In the genomic region with DNA sequence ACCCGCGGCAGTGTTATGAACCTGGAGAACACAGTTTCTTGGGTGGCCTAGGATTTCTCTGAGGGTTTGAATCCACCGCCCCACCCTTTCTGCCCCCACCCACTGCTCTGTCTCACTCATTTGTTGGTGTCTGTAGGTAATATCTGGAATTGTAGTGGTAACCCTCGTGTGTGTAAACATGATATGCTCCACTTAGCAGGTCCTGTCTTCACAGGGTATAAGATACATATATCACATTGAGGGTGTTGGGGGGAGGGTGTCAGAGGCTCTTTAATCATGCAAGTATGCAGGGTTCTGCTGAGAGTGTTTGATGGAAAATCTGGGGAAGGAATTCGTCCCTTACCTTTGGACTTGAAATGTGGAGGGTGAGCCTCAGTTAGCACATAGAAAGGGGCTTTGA, we compare ENCODE assay signal across 10 mouse cellular contexts.
A peak's percentile ranks its signal among the peaks of the same experiment; 100 is the strongest.
DNase-seq lines count a peak whose midpoint lies in the region; ATAC-seq and TF ChIP-seq lines count a peak whose summit lies in the region.
"Had no signal": no experiment of that assay in that cellular context is flagged by ENCODE, and none has a peak within 500 bp of the region (broad histone marks: within the 10 kb centered on the region; RNA-seq: fewer than 3 reads in every experiment).

No protein-coding gene starts in this region.

- peak overlapping the region; percentile 42 for H3K4me3 ChIP-seq in heart, embryonic 13.5 days
- peak overlapping the region; percentile 27; the same call in 1 of the 2 replicates for H3K4me3 ChIP-seq in lung, embryonic 15.5 days
- H3K4me3 ChIP-seq in hindbrain, embryonic 13.5 days: no peak overlapping the region
- peak overlapping the region; percentile 19; the same call in 1 of the 2 replicates for H3K4me3 ChIP-seq in limb, embryonic 14.5 days (replicated peaks; ENCODE audit: low read length)

- H3K36me3 ChIP-seq in heart, embryonic 13.5 days: no peaks in the 10 kb centered on the region
- no peaks in the 10 kb centered on the region for H3K36me3 ChIP-seq in lung, embryonic 15.5 days
- H3K36me3 ChIP-seq in hindbrain, embryonic 13.5 days: no peaks in the 10 kb centered on the region
- H3K36me3 ChIP-seq in limb, embryonic 14.5 days (ENCODE audit: control insufficient read depth, insufficient read depth, low read length): no peaks in the 10 kb centered on the region

- no peaks in the 10 kb centered on the region for H3K9me3 ChIP-seq in heart, embryonic 13.5 days
- no peaks in the 10 kb centered on the region for H3K9me3 ChIP-seq in lung, embryonic 15.5 days
- no peaks in the 10 kb centered on the region for H3K9me3 ChIP-seq in hindbrain, embryonic 13.5 days
- H3K9me3 ChIP-seq in limb, embryonic 14.5 days (ENCODE audit: control insufficient read depth, low read length): no peaks in the 10 kb centered on the region; the same call in 1 of the 2 replicates

- TF ChIP-seq POLR2A in limb, embryonic 14.5 days (IDR thresholded peaks at IDR 0.05; ENCODE audit: borderline replicate concordance, extremely low read depth, insufficient read depth, insufficient read length): no peak

- H3K27me3 ChIP-seq in heart, embryonic 13.5 days (replicated peaks): 0 out of 2 replicates have a peak, but pooled peaks cover 6% of the 10 kb centered on the region
- peaks cover 8% of the 10 kb centered on the region; the same call in 1 of the 2 replicates for H3K27me3 ChIP-seq in lung, embryonic 15.5 days
- no peaks in the 10 kb centered on the region for H3K27me3 ChIP-seq in hindbrain, embryonic 13.5 days
- H3K27me3 ChIP-seq in limb, embryonic 14.5 days (ENCODE audit: control insufficient read depth, insufficient read depth, low read length): no peaks in the 10 kb centered on the region

- no peak overlapping the region for H3K9ac ChIP-seq in heart, embryonic 13.5 days
- no peak overlapping the region for H3K9ac ChIP-seq in lung, embryonic 15.5 days
- no peak overlapping the region for H3K9ac ChIP-seq in hindbrain, embryonic 13.5 days
- no peak overlapping the region for H3K9ac ChIP-seq in limb, embryonic 14.5 days (ENCODE audit: low read depth, low read length, severe bottlenecking)

- intact Hi-C loops in heart, postnatal 10 days (cut with DNase I): no loop called here

- DNase-seq in heart, postnatal 10 days: no peak
- DNase-seq in lung, postnatal 4 days: no peak
- DNase-seq in limb, embryonic 14.5 days (ENCODE audit: low spot score): no peak
- DNase-seq in layer of hippocampus, adult 9-10 months (ENCODE audit: low spot score): no peak
- no peak for DNase-seq in cerebellum, adult 9-11 months

- no peak overlapping the region for H3K27ac ChIP-seq in heart, embryonic 13.5 days (replicated peaks)
- no peak overlapping the region for H3K27ac ChIP-seq in lung, embryonic 15.5 days
- no peak overlapping the region for H3K27ac ChIP-seq in hindbrain, embryonic 13.5 days
- H3K27ac ChIP-seq in limb, embryonic 14.5 days (replicated peaks; ENCODE audit: low read depth, low read length): no peak overlapping the region
- H3K27ac ChIP-seq: macrophage had no signal

- H3K4me2 ChIP-seq in heart, embryonic 13.5 days: peak overlapping the region; percentile 68
- H3K4me2 ChIP-seq in lung, embryonic 15.5 days: peak overlapping the region; percentile 55
- H3K4me2 ChIP-seq in hindbrain, embryonic 13.5 days: peak overlapping the region; percentile 20; the same call in 1 of the 2 replicates
- H3K4me2 ChIP-seq in limb, embryonic 14.5 days (replicated peaks; ENCODE audit: low read depth, low read length, severe bottlenecking): peak overlapping the region; percentile 40

- peaks cover 16% of the 10 kb centered on the region for H3K4me1 ChIP-seq in heart, embryonic 13.5 days
- peaks cover 15% of the 10 kb centered on the region; the same call in 1 of the 2 replicates for H3K4me1 ChIP-seq in lung, embryonic 15.5 days
- peaks cover 7% of the 10 kb centered on the region; the same call in 1 of the 2 replicates for H3K4me1 ChIP-seq in hindbrain, embryonic 13.5 days (replicated peaks)
- H3K4me1 ChIP-seq in limb, embryonic 14.5 days (ENCODE audit: control insufficient read depth, insufficient read depth, low read length): peaks cover 16% of the 10 kb centered on the region

- WGBS in heart, embryonic 13.5 days: 25% methylated on average over 5 of the region's 5 CpGs
- WGBS in lung, embryonic 15.5 days: 19% methylated on average over 5 of the region's 5 CpGs
- 43% methylated on average over 5 of the region's 5 CpGs for WGBS in hindbrain, embryonic 13.5 days
- 24% methylated on average over 5 of the region's 5 CpGs for WGBS in limb, embryonic 14.5 days

- no peak for ATAC-seq in heart, embryonic 13.5 days (ENCODE audit: extremely low read depth, insufficient number of reproducible peaks, low FRiP score, low TSS enrichment)
- no peak for ATAC-seq in lung, embryonic 15.5 days (ENCODE audit: borderline replicate concordance, extremely low read depth, low FRiP score, low TSS enrichment)
- no peak for ATAC-seq in hindbrain, embryonic 13.5 days (ENCODE audit: low FRiP score)
- ATAC-seq in limb, embryonic 14.5 days (ENCODE audit: low FRiP score, low read depth): 0 out of 2 replicates have a peak, but pooled peaks have one; percentile 6
- ATAC-seq: CD4-positive, CD25-positive, alpha-beta regulatory T cell, adult 4 months had no signal
